Mouse (Mus musculus) embryo, embryonic 11.5 days (tissue): Measurements from ENCODE around the gene Eef1a2.

Experiments used
- DNase-seq: peaks from one replicate; pipeline ENCODE4 v3.0.0-alpha.2; 2012; ENCODE audit warnings: low read depth, low spot score

Gene Eef1a2

DNA sequence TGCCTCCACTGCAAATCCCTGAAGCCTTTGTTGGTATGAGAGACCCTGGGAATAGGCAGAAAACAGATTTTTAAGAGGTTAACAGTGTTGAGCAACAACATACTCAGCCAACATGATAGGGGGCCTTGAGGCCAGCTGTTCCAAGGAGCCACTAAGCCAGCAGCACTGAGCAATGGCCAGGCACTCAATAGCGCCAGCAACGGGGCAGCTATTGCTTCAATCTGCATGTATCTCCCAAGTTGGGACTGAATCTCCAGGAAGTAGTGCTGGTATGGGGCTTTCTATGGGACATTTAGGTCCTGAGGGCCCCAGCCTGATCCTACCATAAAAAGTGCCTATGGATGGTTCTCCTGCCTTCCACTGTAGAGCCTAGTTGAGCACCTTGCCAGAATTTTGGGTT is 1.7 kb upstream of the Eef1a2 start:
- no peak for DNase-seq

DNA sequence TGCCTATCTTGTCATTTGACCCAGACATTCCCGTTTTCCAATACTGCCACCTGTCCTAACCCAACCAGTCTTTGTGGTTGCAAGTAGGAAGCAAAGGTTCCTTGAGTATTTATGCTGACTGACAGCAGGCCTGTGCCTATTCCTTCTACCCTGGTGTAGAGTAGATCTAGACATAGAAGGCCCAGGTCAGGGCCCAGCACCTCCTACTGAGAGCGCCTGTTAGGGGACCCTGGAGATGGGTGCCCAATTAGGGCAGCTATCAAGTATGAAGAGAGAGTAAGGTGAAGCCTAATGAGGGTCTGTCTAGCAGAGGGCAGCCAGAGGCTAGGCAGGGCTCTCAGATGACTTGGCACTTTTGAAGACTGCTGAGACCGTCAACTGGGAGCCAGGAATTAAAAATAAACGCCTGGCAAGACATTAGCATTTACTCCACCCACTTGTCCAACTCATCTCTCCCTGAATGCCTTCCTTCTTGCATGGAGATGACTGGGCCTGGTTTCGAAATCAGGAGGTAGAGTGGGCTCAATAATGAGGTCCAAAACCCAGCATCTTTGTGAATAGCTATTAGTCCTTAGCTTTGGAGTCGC is 995 bp upstream of the Eef1a2 start:
- DNase-seq = no peak

DNA sequence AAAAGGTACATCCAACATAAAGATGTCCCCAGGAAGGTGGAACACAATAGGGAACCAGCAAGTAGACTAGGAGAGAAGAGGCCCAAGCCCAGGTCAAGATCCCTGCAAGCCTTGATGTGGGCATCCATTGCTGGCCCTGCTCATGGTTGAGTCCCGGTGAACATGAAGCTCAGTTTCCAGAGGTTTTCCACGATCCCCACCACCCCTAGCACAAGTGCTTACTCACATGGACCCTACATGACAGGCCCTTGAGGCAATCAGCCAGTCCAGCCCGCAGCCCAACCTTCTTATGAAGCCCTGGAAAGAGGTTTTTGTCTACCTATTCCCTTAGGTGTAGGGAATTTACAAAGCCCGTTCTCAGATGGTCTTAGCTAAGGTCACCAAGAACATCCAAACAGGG is 366 bp upstream of the Eef1a2 start:
- no peak for DNase-seq

DNA sequence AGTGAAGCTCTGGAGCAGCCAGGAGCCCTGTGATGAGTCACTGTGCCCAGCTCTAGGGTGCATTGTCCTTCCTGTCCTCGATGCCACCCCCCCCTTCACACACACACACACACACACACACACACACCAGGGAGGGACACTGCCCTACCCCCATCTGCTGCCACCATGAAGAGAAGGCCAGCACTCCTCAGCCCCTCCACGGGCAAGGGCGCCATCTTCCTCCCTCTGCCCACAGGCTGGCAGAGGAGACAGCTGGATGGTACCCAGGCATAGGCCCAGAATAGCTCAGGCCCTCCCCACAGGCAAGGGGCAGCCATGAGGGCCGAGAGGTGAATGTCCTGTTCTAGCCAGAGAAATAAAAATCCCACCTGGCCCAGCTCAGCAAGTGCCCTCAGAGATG is 1.0 kb downstream of the Eef1a2 start:
- no peak for DNase-seq

DNA sequence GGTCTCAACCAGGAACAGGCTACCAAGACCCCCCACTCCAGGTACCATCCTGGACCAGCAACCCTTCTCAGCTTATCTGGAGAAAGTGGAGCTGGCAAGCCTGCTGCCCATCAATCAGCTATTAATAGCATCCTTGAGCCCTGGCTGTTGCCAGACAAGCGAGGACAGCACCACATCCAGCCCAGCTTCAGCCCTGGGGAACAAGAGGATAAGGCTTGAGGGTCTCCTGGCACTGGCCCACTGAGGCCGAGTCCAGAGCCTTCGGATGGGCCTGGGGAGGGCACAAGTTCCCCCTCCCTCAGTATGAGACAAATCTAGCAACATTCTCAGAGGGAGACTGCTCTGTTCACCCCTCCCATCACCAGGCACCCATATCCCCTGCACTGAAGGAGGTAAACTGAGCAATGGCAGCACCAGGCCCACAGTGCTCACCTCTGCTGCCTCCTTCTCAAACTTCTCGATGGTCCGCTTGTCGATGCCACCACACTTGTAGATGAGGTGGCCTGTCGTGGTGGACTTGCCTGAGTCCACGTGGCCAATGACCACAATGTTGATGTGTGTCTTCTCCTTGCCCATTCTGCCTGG is 1.9 kb downstream of the Eef1a2 start:
- no peak for DNase-seq

DNA sequence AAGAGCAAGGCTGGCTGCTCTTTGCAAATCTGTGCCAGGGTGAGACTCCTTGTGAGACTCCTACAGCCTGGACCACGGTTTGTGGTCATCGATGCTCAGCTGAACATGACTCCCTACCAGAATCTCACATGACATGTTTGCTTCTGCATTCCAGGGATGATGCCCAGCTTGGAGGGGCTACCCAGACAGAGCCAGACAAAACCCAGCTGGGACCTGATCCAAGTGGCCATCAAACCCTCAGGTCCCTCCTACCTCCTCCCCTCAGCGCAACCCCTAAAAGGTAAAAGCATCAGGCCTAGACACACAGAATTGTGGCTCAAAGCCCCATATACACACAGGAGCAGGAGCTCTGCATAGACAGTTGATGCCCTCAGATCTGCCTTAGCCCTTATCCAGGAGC is 2.5 kb downstream of the Eef1a2 start:
- DNase-seq = no peak

DNA sequence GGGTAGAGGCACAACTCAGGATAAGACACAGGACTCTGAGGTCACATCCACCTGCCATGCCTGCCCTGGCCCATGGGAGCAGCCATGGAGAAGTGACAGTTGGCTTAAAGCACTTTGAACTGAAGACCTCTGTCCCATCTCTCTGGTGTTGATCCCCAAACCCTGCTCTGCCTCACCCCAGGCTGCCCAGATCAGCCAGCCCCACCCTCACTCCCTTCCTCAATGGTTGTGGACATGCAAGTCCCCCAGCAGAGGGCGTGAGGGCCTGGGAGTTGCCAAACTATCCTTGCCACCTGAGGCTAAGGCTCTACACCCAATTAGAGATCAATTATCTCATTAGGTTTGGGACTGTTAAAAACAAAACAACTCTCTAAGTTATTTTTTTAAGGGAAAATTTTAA is 3.0 kb downstream of the Eef1a2 start:
- no peak for DNase-seq

DNA sequence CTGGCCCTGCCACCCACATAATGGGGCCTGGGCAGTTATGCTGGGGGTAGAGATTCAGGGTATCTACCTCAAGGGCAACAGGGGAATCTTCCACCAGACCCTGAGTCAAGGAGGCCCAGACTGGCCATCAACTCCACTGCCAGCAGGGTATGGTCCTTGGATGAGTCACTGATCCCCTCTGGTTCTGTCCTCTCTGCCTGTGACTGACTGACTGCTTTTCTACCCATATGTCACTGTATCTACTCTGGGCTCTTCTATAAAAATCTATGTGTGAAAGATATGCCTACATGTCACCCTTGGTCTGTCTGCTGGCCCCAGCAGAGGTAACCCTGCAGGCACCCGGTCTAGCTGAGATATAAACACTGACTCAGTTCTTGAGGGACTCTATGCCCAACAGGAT is 3.7 kb downstream of the Eef1a2 start:
- DNase-seq = no peak

DNA sequence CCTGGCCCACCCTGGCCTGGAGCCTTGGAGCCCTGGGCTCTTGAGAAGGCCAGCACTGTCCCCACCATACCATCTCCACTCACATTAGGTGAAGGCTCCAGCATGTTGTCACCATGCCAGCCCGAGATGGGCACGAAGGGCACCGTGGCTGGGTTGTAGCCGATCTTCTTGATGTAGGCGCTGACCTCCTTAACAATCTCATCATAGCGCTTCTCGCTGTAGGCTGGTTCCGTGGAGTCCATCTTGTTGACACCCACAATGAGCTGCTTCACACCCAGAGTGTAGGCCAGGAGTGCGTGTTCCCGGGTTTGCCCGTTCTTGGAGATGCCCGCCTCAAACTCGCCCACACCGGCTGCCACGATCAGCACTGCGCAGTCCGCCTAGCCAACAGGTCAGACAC is 4.1 kb downstream of the Eef1a2 start:
- DNase-seq = no peak

DNA sequence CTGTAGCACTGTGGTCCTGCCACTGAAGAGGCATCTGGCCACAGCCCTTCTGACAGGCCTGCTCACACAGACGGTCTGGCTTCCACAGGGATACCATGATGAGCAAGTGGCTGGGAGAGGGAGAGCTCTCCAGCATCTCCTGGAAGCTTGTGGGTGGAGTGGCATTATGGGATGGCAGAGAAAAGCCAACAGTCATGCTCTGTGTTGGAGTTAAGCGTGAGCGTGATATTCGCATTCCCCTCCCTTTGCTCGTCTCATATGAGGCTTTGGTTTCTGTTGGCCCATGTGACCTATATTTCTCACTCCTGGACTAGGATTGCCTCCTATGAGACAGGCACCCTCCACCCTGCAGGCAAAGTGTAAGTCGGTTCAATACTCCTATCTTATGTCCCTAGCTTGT is 6.5 kb downstream of the Eef1a2 start:
- DNase-seq = no peak

DNA sequence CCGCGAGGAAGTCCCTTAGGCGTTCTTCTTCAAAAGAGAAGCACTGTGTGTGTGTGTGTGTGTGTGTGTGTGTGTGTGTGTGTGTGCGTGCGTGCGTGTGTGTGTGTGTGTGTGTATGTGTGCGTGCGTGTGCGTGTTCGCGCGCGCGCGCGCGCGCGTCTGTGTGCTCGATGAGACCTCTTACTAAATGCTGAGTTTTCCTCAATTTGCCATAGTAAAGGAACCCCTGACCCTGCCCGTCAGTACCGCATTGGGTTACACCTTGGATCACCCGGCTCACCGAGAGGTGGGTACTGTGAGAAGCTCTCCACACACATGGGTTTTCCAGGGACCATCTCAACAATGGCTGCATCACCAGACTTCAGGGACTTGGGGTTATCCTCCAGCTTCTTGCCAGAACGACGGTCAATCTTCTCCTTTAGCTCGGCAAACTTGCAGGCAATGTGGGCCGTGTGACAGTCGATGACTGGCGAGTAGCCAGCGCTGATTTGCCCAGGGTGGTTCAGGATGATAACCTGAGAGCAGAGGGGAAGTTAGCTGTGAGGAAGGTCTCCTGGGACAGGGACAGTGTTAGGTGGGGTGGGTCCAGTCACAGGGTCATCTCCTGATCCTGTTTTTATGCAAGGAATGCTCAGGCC is 8.4 kb downstream of the Eef1a2 start:
- no peak for DNase-seq

DNA sequence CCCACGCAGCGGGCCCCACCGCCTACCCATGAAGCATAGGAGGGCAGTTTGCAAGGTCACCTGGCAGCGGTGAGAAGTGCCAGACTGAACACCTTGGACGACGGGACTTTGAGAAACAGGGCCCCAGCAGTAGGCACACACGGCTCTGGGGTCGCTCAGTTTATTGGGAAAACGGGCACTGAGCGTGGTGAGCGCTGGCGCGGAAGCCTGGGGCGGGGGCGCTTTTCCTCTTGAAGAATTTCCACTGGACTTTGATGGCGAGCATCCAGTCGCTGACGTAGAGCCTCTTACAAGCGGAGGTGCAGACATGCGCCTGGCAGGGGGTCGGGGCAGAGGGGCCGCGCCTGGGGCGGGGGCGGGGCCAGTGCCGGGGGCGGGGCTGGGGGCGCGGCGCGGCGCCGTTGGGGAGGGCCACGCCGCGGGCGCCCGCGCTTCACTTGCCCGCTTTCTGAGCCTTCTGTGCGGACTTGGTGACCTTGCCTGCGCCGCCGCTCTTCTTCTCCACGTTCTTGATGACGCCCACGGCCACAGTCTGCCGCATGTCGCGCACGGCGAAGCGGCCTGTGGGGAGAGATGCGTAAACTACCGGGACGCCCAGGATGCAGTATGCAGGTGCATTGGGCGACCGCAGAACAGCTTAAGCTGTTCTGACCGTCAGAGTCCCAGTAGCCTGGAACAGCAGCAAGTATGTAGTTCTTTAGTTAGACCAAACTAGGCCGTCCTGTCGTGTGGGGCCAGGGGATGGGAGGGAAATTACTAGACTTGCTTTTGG is 9.1 kb downstream of the Eef1a2 start:
- DNase-seq = no peak

DNA sequence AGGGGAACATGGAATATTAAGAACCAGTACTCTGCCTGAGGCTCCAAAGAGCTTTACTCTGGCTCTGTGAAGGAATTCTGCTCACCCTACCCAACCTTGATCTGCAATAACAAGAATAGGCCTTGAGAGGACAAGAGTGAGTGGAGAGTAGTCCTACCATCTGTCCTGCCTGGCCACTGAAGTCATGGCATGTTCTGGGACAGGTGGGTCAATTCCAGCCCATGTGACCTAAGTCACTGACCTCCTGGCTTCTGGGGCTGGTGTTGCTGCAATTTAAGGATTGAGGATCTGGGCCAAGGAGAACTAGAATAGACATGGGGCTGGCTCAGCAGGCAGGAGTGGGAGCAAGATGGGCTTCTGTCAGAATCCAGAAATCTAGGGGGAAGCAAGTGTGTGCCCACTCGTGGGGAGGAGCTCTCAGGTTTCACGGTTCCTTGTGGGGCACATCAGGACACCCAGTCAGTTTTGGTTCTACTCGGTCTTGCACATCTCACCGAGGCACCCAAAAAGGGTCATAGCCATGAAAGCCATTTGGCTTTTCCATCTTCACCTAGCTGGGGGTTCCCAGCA is 9.8 kb downstream of the Eef1a2 start:
- DNase-seq = no peak

DNA sequence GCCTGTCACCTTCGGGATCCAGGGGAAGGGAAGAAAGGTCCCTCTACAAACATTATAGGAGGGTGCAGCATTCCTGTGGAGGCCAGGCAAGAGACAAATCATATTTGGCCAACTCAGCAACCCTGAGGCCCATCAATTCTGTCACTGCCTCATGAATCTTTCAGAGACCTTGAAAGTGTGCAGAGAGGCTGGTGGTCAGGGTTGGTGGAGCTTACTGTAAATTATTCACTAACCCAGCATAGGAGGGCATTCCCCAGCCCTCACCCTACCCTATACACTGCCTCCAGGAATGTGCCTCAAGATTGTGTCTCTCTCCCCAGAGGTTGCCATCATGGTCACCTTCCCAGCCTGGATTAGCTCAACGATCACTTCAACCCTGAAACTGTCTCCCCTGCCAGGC is 12.1 kb downstream of the Eef1a2 start:
- DNase-seq = no peak

DNA sequence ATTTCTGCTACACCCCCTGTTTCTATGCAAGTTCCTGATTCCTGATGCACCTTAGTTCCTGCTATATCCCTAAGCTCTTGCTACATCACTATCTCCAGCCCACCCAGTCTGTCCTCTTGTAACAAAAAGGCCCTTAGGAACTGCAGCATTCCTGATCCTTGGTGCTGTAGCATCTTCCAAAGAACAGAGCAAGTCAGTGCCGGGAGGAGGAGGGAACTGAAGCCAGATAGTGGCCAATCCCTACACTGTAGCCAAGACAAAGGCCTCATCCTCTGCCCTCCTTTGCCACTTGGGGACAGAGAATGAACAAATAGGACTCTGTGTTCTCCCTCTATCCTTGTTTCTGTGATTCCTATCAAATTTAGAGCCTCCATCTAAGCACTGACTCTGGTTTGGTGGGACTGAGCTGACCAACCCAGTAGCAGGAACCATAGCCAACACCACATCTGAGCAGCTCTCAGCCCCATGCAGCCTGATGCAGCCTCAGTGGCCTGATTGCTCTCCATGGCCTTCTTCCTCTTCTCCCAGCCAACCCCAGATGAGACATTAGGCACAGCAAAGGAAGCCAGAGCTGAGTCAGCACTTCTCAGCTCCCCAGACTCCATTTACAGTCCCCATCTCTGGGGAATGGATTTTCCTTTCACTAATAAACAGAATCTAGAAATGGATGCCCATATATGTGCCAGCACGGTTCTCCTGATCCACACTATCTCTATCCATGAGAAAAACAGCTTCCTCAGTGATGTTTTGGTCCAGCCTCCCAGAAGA is 13.1 kb downstream of the Eef1a2 start:
- no peak for DNase-seq

DNA sequence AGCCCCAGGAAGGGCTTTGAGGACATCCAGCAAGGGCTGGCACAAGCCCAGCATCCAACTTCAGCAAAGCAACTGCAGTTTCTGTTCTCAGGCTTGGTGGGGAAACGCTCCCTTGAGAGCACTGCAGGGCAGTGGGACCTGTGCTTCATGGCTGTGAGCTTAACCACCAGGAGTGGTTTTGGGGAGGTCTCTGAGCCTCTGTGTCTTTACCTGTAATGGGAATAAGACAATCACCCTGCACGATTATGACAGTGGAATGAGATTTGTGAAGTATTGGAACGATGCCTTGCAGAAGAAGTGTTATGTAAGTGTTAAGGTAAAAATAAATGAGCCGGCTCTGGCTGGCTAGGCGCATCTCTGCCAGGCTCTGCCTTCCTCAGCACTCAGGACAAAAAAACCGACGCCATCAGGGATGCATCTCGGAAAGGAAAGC is 14.1 kb downstream of the Eef1a2 start:
- DNase-seq = no peak

DNA sequence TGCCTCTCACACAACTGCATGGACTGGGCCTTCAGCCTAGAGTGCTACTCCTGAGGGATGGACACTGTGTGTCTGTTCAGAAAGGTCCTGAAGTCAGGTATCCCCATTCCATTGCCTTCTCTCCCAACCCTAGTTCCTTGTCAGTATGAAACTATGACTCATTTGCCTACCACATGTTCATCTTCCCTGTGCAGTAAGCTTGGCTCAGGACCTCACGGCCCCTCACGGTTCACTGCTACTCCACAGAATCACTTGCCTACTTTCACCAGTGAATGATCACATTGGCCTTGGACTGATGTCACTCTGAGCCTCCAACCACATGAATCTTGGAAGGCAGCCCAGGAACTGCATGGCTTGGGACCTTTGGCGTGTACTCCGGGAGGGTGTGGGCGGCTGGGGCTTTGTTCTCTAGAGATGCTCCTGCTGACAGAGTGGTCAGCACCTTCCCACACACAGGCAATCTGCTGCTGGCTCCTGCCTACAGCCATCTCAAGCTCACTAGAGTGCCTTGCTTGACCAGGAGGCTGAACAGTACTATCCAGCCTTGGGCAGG is 17.1 kb downstream of the Eef1a2 start:
- no peak for DNase-seq

DNA sequence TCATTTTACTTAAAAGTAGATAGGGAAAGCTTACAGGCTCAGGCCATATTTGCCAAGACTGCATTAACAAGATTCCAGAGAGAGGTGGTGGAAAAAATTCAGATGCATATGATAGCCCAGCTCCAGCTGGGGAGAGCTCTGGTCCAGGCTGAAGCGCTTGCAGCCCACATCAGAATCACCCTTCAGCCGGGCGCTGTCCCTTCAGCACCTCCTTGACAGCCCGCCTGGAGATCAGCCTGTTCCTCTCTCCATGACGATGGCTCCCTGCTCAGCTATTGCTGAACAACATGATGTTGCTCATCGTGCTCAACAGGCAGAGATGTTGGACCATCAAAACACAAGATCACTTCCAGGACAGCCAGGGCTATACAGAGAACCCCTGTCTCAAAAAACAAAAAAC is 19.9 kb downstream of the Eef1a2 start:
- DNase-seq = peak; percentile 49

DNA sequence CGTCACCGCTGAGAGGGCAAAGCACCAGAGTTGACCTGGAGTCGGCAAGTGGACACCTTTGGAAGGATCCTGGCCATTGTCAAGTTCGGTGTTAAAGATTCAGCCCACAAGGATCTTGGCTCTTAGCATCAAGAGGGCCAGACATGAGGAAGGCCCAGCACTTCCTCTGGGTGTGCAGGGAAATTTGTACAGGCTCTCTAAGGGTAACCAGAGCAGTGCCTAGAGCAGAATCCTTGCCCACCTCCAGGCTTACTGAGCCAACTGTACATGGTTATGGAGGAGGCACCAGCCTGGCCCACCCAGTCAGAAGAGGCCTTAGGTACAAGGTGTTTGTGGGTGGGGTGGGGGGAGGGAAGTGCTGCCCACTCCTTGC is 21.4 kb downstream of the Eef1a2 start:
- DNase-seq = no peak

DNA sequence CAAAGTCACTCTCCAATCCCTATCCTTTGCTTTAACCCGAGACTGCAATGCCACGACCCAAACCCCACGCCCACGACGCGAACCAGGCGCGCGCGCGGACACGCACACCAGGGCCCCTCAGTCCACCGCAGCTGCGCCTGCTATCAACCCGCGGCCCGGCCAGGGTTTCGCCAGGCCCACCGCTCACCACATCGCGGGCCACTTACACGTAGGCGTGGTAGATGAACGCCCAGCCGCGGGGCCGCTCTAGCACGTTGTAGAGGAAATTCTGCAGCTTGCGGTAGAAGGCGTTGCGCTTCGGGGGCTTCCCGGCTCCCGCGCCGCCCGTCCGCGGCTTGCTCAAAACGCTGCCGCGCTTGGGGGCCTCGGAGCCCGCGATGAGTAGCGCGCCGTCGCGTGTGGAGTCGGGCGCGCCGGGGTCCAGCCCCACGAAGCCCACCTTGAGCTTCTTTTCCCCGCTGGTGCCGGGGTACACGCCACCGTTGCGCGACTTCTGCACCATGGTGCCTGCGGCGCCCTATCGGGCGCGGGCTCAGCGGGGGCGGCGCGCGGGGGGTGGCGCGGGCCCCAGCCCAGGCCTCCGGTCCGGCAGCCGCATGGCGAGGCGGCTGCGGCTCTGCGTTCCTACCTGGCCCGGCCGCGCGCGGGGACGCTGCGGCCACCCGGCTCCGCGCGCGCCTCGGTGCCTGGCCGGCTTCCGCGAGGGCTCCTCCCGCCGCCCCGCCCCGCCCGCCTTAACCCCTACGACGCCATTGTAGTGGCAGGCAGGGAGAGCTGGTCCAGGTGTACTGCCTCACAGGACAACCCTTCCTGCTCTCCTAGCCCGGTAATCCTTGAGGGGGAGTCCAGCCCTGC is 22.0 kb downstream of the Eef1a2 start, which contains the start of gene Kcnq2:
Gene Kcnq2 (minus strand): TSS at position 710 of the 855 bp plus-strand sequence.
- DNase-seq = no peak
